Comparison of ENCODE assay signal across 11 mouse cellular contexts in the genomic region with DNA sequence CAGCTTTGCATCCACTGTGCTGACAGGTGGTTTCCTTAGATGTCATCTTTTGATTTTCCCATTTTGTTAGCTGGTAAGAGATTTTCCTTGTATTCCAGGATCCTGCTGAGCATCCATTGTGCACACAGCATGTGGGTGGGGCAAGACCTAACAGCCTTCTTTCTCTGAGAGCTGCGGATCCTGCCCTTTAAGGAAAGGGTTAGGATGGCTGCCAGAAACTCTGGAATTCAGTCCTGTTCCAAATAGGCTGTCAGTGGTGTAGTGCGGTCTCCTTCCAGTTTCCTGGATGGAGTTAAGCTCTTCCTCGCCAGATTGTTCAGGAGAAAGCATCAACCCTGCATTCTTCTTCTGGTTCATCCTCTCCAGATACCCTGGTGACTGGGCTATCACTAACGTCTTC. TPM values are rescaled to one million over a fixed set of nuclear protein-coding genes. Genes with fewer than 3 reads are reported as not detected.
DNase-seq lines count a peak whose midpoint lies in the region; ATAC-seq and TF ChIP-seq lines count a peak whose summit lies in the region.
"Had no signal": no experiment of that assay in that cellular context is flagged by ENCODE, and none has a peak within 500 bp of the region (broad histone marks: within the 10 kb centered on the region; RNA-seq: fewer than 3 reads in every experiment).

No protein-coding gene starts in this region.

- no peaks in the 10 kb centered on the region for H3K27me3 ChIP-seq in lung, embryonic 14.5 days (ENCODE audit: insufficient read depth, low read length)
- H3K27me3 ChIP-seq: liver, embryonic 13.5 days; neural tube, embryonic 12.5 days had no signal

- H3K9ac ChIP-seq in lung, embryonic 14.5 days, result no peak overlapping the region
- H3K9ac ChIP-seq: liver, embryonic 13.5 days; neural tube, embryonic 12.5 days had no signal

- 0 out of 2 replicates have a peak, but pooled peaks cover 6% of the 10 kb centered on the region for H3K4me1 ChIP-seq in lung, embryonic 14.5 days (ENCODE audit: insufficient read depth)
- H3K4me1 ChIP-seq: liver, embryonic 13.5 days; neural tube, embryonic 12.5 days had no signal

- H3K4me3 ChIP-seq in lung, embryonic 14.5 days (ENCODE audit: low read depth, low read length), result no peak overlapping the region
- H3K4me3 ChIP-seq: liver, embryonic 13.5 days; neural tube, embryonic 12.5 days had no signal

- no peaks in the 10 kb centered on the region for H3K9me3 ChIP-seq in lung, embryonic 14.5 days (ENCODE audit: low read depth, low read length)
- H3K9me3 ChIP-seq: G1E; liver, embryonic 13.5 days; neural tube, embryonic 12.5 days had no signal

- peak; percentile 82; the same call in 1 of the 2 replicates for ATAC-seq in lung, embryonic 14.5 days (ENCODE audit: insufficient read depth)

- WGBS in lung, embryonic 14.5 days, result 38% methylated on average over 4 of the region's 4 CpGs

- DNase-seq in heart, adult 18-20 months, result peak; percentile 68 to 79
- DNase-seq in heart, postnatal 25 days (ENCODE audit: low spot score), result no peak
- DNase-seq in ZHBTc4 (ENCODE audit: low read depth, low spot score), result peak; percentile 57
- peak; percentile 30 for DNase-seq in gastrocnemius, postnatal 25 days
- DNase-seq in lung, embryonic 14.5 days, result peak; percentile 87
- DNase-seq in right cerebral cortex, postnatal 25 days, result no peak
- DNase-seq in embryo, embryonic 10.5 days (ENCODE audit: low spot score), result no peak
- DNase-seq in right cerebral cortex, postnatal 14 days, result no peak
- DNase-seq: liver, embryonic 13.5 days had no signal

- intact Hi-C loops in heart, postnatal 25 days (cut with DNase I), result no loop called here

- H3K4me2 ChIP-seq in lung, embryonic 14.5 days, result no peak overlapping the region
- H3K4me2 ChIP-seq: liver, embryonic 13.5 days; neural tube, embryonic 12.5 days had no signal

- no peaks in the 10 kb centered on the region for H3K36me3 ChIP-seq in lung, embryonic 14.5 days (ENCODE audit: insufficient read depth)
- H3K36me3 ChIP-seq: G1E; liver, embryonic 13.5 days; neural tube, embryonic 12.5 days had no signal

- H3K27ac ChIP-seq in lung, embryonic 14.5 days (ENCODE audit: low read depth), result no peak overlapping the region
- H3K27ac ChIP-seq: liver, embryonic 13.5 days; neural tube, embryonic 12.5 days had no signal

- no peak for TF ChIP-seq CTCF in lung, embryonic 14.5 days (IDR thresholded peaks at IDR 0.05; ENCODE audit: low read depth)

RNA-seq across cellular contexts. Expression of a gene that starts 8.8 kb away (rescaled TPM):
- total RNA-seq in heart, adult 18-20 months (2021), result 1 to 10 TPM; 5.0 to 7.4 TPM
- total RNA-seq in heart, postnatal 25 days (2021), result 1 to 10 TPM; 7.8 to 9.1 TPM
- 10 to 100 TPM; 13.2 to 17.9 TPM for total RNA-seq in gastrocnemius, postnatal 25 days (2021)
- 18.1 and 20.2 TPM in 2 replicates for polyA plus RNA-seq in lung, embryonic 14.5 days (2014; fragmentation: Nextera tagmentation; extraction: Ambion mirVana)
- polyA plus RNA-seq: G1E had no signal

Comparison
In these comparisons a context has a peak if more than half of its experiments do, and no peak if none do; other contexts are left out.
1. DNase-seq: peak in heart, adult 18-20 months (2 of 2), ZHBTc4 (single experiment), gastrocnemius, postnatal 25 days (single experiment) and lung, embryonic 14.5 days (single experiment); none in heart, postnatal 25 days (single experiment), right cerebral cortex, postnatal 25 days (single experiment), embryo, embryonic 10.5 days (single experiment) and right cerebral cortex, postnatal 14 days (single experiment).